Mouse (Mus musculus) limb, embryonic 11.5 days (tissue): Measurements from ENCODE around the gene Fam213a. TPM values are rescaled to one million over a fixed set of nuclear protein-coding genes. Genes with fewer than 3 reads are reported as not detected.

Source experiments
- ATAC-seq: fragments of 200-750 bp; cut with Nextera tagmentation; 2 replicates; pipeline ENCODE4 v1.8.0; 2017; ENCODE audit warnings: low read depth; ENCODE audit not compliant: insufficient number of reproducible peaks, low FRiP score, low TSS enrichment
- DNase-seq: peaks from one replicate; pipeline ENCODE4 v3.0.0-alpha.2; 2015; ENCODE audit warnings: low spot score
- H3K27ac ChIP-seq: fragments of 300-500 bp; sonication (generic); replicated peaks from 2 replicates; pipeline ENCODE4 v1.5.1; 2014; ENCODE audit warnings: low read depth, mild to moderate bottlenecking, low read length
- H3K27me3 ChIP-seq: fragments of 300-500 bp; sonication (generic); 2 replicates; pipeline ENCODE4 v1.6.1; 2014; ENCODE audit warnings: mild to moderate bottlenecking, low read length, mixed read lengths; ENCODE audit not compliant: control insufficient read depth, insufficient read depth
- H3K36me3 ChIP-seq: fragments of 300-500 bp; sonication (generic); 2 replicates; pipeline ENCODE4 v1.6.1; 2014; ENCODE audit warnings: mild to moderate bottlenecking, low read length, moderate library complexity, mixed read lengths; ENCODE audit not compliant: control insufficient read depth, insufficient read depth
- H3K4me1 ChIP-seq: fragments of 300-500 bp; sonication (generic); 2 replicates; pipeline ENCODE4 v1.6.1; 2014; ENCODE audit warnings: low read length, mixed read lengths; ENCODE audit not compliant: control insufficient read depth, insufficient read depth
- H3K4me2 ChIP-seq: fragments of 300-500 bp; sonication (generic); 2 replicates; pipeline ENCODE4 v1.6.1; 2014; ENCODE audit warnings: low read depth, mild to moderate bottlenecking, moderate library complexity; ENCODE audit not compliant: severe bottlenecking
- H3K4me3 ChIP-seq: fragments of 300-500 bp; sonication (generic); 2 replicates; pipeline ENCODE4 v1.5.1; 2014; ENCODE audit warnings: low read depth, low read length
- H3K9ac ChIP-seq: fragments of 300-500 bp; sonication (generic); 2 replicates; pipeline ENCODE4 v1.6.1; 2014; ENCODE audit warnings: mild to moderate bottlenecking, low read length
- H3K9me3 ChIP-seq: fragments of 300-500 bp; sonication (generic); 2 replicates; pipeline ENCODE4 v1.6.1; 2016; ENCODE audit warnings: low read length; ENCODE audit not compliant: control insufficient read depth
- WGBS: fragments of 180-500 bp; shearing (Covaris S2); extraction: QIAGEN DNeasy Blood & Tissue Kit; methylation state at CpG from one replicate; pipeline ENCODE4 v1.1.7; 2014; 5-methylcytosine and 5-hydroxymethylcytosine counted together
- polyA plus RNA-seq: library from polyadenylated mRNA; unstranded; fragments of >200 nt; fragmentation: Nextera tagmentation; extraction: Ambion mirVana; gene quantifications from 2 replicates; pipeline ENCODE4 v1.2.1, GENCODE M21; 2014

Fam213a gene
- polyA plus RNA-seq, 1 experiment from 2014 or later: 38.1 TPM

DNA sequence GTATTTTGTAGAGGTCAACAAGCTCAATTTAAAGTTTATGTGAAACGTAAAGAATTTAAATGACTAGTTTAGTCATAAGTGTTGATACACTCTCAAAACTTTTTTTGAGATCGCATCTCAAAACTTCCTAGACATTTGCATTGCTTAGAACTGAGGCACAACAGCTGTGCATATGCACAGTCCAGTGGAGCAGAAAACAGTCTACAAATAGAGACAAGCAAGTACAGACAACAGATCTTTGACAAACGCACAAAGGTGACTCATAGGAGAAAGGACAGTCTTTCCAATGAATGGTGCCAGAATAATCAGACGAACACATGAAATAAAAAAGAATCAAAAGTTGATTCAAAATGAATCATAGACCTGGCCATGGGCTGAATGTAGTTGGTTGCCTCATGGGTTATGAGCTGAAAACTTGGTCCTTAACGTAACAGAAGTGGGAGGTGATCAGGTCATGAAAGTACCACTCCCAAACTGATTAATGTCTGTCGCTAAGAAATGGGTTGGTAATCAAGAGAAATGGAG is 17.5 kb upstream of the Fam213a start:
- DNase-seq (no peak), ATAC-seq (no peak)
- Histone ChIP-seq H3K4me2 (no peak overlapping the region), H3K4me3 (no peak overlapping the region), H3K9me3 (no peaks in the 10 kb centered on the region), H3K4me1 (no peaks in the 10 kb centered on the region), H3K36me3 (no peaks in the 10 kb centered on the region), H3K27me3 (no peaks in the 10 kb centered on the region), H3K27ac (no peak overlapping the region), H3K9ac (no peak overlapping the region)
- 92% methylated on average over 6 of the region's 6 CpGs for WGBS

DNA sequence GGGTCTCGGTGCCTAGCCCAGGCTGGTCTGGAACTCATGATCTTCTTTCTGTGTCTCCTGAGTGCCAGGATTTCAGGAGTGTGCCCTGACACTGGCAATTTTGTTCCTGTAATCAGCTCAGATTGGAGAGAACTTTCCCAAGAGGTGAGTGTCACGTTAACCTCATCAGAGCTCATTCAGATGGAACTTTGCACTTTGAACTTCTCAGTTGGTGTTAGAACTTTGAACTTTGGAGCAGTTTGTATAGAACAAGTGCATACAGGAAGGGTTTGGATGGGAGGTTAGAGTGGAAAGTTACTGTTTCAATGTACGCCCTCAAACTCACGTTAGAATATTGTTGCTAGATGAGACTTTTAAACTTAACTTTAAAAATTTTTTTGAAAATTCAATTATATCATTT is 15.7 kb upstream of the Fam213a start:
- Histone ChIP-seq H3K36me3 (no peaks in the 10 kb centered on the region), H3K27ac (no peak overlapping the region), H3K4me3 (no peak overlapping the region), H3K9me3 (no peaks in the 10 kb centered on the region), H3K27me3 (no peaks in the 10 kb centered on the region), H3K4me2 (no peak overlapping the region), H3K9ac (no peak overlapping the region), H3K4me1 (no peaks in the 10 kb centered on the region)
- no peak for DNase-seq
- 78% methylated on average over 4 of the region's 4 CpGs for WGBS
- ATAC-seq: no peak

DNA sequence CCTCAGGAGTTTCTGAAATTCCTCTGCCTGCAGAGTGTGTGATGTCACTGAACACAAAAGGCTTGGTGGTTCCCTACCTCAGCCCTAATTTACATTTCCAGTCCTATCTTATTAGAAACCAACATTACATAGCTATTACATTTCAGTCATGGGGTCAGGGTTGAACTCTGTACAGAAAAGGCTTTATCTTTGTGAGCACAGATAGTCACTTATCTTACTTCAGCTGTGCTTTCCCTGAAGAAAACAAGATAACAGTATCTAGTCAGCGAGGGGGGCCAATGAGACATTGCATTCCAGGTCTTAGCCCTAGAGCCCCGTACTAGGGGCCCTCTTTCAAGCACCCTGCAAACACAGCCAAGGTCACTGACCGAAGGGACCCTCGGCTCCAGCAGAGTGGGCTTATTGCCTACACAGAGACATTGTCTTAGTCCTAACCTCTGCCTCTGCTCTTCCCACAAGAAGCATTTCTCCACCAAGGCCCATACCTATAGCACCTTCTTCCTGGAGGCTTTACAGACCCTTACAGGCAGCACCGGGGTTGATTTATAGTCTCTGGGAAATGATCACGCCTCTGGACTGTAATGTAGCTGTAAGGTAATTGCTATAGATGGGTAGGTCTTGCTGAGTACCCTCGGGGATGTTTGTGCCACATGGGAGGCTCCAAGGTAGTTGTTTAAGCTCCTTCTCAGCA is 12.2 kb upstream of the Fam213a start:
- H3K4me1 ChIP-seq: no peaks in the 10 kb centered on the region
- H3K36me3 ChIP-seq: no peaks in the 10 kb centered on the region
- WGBS: 66% methylated on average over 7 of the region's 7 CpGs
- no peak overlapping the region for H3K4me2 ChIP-seq
- ATAC-seq: no peak
- H3K27ac ChIP-seq: no peak overlapping the region
- H3K9me3 ChIP-seq: no peaks in the 10 kb centered on the region
- no peak for DNase-seq
- no peak overlapping the region for H3K4me3 ChIP-seq
- no peaks in the 10 kb centered on the region for H3K27me3 ChIP-seq
- no peak overlapping the region for H3K9ac ChIP-seq

DNA sequence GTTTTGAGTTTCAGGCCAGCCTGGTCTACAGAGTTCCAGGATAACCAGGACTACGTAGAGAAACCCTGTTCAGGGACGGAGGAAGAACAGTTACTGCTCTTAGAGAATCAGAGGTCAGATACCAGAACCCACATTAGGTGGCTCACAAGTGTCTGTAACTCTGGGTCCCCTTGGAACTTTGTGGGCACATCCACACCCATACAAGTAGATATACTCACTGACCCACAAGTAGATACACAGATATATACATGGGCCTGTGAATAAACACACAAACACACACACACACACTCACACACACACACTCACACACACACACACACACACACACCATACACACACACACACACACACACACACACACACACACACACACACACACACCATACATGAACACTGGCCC is 11.5 kb upstream of the Fam213a start:
- ATAC-seq (no peak), DNase-seq (no peak)
- 86% methylated on average over 2 of the region's 2 CpGs for WGBS
- H3K4me1 ChIP-seq: no peaks in the 10 kb centered on the region
- H3K27ac ChIP-seq: no peak overlapping the region
- no peak overlapping the region for H3K4me2 ChIP-seq
- no peak overlapping the region for H3K9ac ChIP-seq
- H3K9me3 ChIP-seq: no peaks in the 10 kb centered on the region
- H3K36me3 ChIP-seq: no peaks in the 10 kb centered on the region
- H3K4me3 ChIP-seq: no peak overlapping the region
- no peaks in the 10 kb centered on the region for H3K27me3 ChIP-seq

DNA sequence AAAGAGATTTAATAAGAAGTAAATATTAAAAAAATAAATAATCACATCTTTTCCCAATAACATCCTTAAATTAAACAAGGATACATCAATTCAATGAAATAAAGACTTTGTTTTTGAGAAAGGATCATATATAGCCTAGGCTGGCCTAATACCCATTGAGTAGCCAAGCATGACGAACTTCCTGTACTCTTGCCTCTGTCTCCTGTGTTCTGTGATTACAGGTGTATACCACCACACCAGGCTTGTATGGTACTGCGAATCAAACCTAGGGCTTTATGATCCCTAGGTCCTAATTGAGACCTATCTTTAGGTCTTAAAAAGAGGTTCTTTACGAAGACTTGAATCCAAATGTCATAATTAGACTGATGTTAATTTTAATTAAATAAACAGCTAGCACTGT is 7.7 kb upstream of the Fam213a start:
- Histone ChIP-seq H3K36me3 (no peaks in the 10 kb centered on the region), H3K4me2 (no peak overlapping the region), H3K9me3 (no peaks in the 10 kb centered on the region), H3K4me1 (no peaks in the 10 kb centered on the region), H3K9ac (no peak overlapping the region), H3K4me3 (no peak overlapping the region), H3K27ac (no peak overlapping the region), H3K27me3 (no peaks in the 10 kb centered on the region)
- WGBS: 88% methylated on average over 3 of the region's 3 CpGs
- no peak for DNase-seq
- no peak for ATAC-seq

DNA sequence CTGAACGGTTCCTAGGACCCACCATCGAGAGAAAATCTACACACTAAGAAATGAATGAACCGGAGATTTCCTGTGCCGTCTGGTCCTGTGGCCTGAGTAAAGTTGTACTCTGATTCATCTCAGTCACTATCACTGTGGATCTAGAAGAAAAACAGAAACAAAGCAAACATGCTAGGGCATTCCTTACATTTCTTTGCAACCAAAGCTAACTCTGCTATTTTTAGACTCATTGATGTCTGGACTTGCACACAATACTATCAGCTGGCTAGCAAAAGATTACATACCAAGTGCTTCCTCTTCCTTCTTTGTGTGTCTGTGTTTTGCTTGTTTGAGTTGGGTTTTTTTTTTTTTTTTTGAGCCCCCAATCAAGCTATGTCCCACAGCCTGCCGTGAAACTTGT is 3.9 kb upstream of the Fam213a start:
- H3K4me1 ChIP-seq: no peaks in the 10 kb centered on the region
- no peak overlapping the region for H3K27ac ChIP-seq
- H3K27me3 ChIP-seq: no peaks in the 10 kb centered on the region
- H3K4me2 ChIP-seq: no peak overlapping the region
- WGBS: 88% methylated on average over 5 of the region's 5 CpGs
- H3K36me3 ChIP-seq: no peaks in the 10 kb centered on the region
- no peak overlapping the region for H3K9ac ChIP-seq
- H3K9me3 ChIP-seq: no peaks in the 10 kb centered on the region
- DNase-seq: no peak
- H3K4me3 ChIP-seq: no peak overlapping the region
- ATAC-seq: no peak

DNA sequence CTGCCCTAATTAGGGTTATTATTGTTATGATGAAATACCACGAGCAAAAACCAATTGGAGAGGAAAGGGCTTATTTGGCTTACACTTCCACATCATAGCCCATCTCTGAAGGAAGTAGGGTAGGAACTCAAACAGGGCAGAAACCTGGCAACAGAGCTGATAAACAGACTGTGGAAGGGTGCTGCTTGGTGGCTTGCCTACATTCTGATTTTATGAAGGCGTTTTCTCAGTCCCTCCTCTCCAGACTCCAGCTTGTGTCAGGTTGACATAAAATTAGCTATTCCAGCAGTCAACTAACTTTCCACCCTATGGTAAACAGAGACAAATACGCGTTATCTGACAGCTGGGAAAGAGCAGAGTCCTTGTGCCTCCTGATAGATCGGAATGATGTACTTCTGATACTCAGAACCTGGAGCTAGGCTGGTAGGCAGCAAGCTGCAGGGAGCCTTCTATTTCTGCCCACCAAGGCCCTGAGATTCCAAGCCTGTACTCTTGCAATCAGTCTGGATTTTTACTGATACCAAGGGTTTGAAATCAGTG is 1.2 kb upstream of the Fam213a start:
- Histone ChIP-seq H3K4me3 (no peak overlapping the region), H3K4me1 (no peaks in the 10 kb centered on the region), H3K27me3 (no peaks in the 10 kb centered on the region), H3K36me3 (no peaks in the 10 kb centered on the region), H3K9me3 (no peaks in the 10 kb centered on the region), H3K4me2 (no peak overlapping the region), H3K9ac (no peak overlapping the region), H3K27ac (no peak overlapping the region)
- DNase-seq (no peak), ATAC-seq (no peak)
- WGBS: 78% methylated on average over 5 of the region's 5 CpGs

DNA sequence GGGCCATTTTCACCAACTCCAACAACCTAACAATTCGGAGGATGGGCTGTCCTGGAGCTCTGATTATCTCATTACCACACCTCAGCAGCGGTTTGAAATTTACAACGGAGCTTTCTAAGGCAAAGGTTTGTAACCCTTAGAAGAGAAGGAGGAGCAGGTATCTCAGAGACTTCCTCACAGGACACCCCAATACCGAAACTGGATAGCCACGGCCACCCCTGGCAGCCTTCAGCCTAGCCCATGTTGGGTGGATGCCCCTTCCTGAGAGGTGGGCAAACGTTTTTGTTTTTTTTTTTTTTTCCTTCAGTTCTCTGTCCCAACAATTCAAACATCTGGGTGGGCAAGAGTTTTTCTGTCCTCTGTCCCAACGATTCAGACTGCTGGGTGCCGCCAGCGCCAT is 445 bp downstream of the Fam213a start:
- H3K4me3 ChIP-seq: peak overlapping the region; percentile 55
- H3K27me3 ChIP-seq: no peaks in the 10 kb centered on the region
- 0 out of 2 replicates have a peak, but pooled peaks have one; percentile 7 for ATAC-seq
- H3K27ac ChIP-seq: no peak overlapping the region
- 26% methylated on average over 9 of the region's 9 CpGs for WGBS
- no peak for DNase-seq
- no peaks in the 10 kb centered on the region for H3K36me3 ChIP-seq
- H3K4me2 ChIP-seq: peak overlapping the region; percentile 74
- no peaks in the 10 kb centered on the region for H3K4me1 ChIP-seq
- H3K9me3 ChIP-seq: no peaks in the 10 kb centered on the region
- H3K9ac ChIP-seq: peak overlapping the region; percentile 63
